Mouse (Mus musculus) cortical plate, adult 2 months (tissue): ENCODE results near the gene Tmem183a. TPM values are rescaled to one million over a fixed set of nuclear protein-coding genes. Genes with fewer than 3 reads are reported as not detected.

Source experiments
- H3K27ac ChIP-seq: fragments of 200-500 bp; 2 replicates; pipeline ENCODE4 v1.5.1; 2012; ENCODE audit warnings: low read length, control low read depth, inconsistent platforms; ENCODE audit not compliant: insufficient read depth
- H3K4me1 ChIP-seq: fragments of 200-500 bp; 2 replicates; pipeline ENCODE4 v1.6.1; 2011; ENCODE audit warnings: low read length; ENCODE audit not compliant: control insufficient read depth, insufficient read depth
- H3K4me3 ChIP-seq: fragments of 200-500 bp; 2 replicates; pipeline ENCODE4 v1.5.1; 2011; ENCODE audit warnings: mild to moderate bottlenecking, low read length, control low read depth; ENCODE audit not compliant: insufficient read depth
- CTCF ChIP-seq: fragments of 200-500 bp; IDR thresholded peaks from 2 replicates; pipeline ENCODE4 v1.5.1; 2011; ENCODE audit warnings: mild to moderate bottlenecking, control low read depth, low read length; ENCODE audit not compliant: insufficient read depth; ENCODE audit errors: extremely low read depth
- POLR2A ChIP-seq: fragments of 200-500 bp; IDR thresholded peaks from 2 replicates; pipeline ENCODE4 v1.6.1; 2011; ENCODE audit warnings: mild to moderate bottlenecking, low read length, control low read depth; ENCODE audit not compliant: insufficient read depth; ENCODE audit errors: extremely low read depth
- polyA plus RNA-seq: library from polyadenylated mRNA; depleted of rRNA; stranded (reverse); fragments of >200 nt; gene quantifications from 2 replicates; pipeline ENCODE4 v1.2.3, GENCODE M21; 2012

The Tmem183a gene
- polyA plus RNA-seq, 1 experiment, result 56.2 TPM

GRCm38 (mm10) chr1:134381795-134382625 lies 20.2 kb upstream of the Tmem183a start:
- no peaks in the 10 kb centered on the region for H3K4me1 ChIP-seq

DNA sequence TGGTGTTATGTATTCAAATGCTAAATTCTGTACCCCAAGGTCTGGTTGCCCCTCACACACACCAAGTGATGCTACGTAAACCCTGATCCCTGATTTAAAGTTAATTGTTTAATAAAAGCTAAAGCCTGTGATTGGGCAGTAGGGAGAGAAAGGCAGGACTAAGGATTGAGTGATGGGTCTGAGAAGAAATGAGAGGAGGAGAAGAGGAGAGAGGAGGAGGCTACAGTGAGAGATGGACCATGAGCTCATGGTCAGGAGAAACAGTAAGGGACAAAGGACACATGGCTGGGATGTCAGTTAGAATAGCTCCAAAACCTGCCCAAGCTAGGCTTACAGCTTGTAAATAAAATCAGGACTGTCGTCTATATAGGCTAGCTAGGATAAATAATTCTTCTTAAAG lies 19.3 kb upstream of the Tmem183a start:
- TF ChIP-seq POLR2A (no peak), CTCF (no peak)
- Histone ChIP-seq H3K4me3 (no peak overlapping the region), H3K27ac (no peak overlapping the region), H3K4me1 (no peaks in the 10 kb centered on the region)

More at GRCm38 (mm10) chr1:134381795-134382625, 20.2 kb upstream of the Tmem183a start:
- TF ChIP-seq CTCF, result no peak
- no peak for TF ChIP-seq POLR2A
- no peak overlapping the region for H3K27ac ChIP-seq
- peak overlapping the region; percentile 27 for H3K4me3 ChIP-seq

DNA sequence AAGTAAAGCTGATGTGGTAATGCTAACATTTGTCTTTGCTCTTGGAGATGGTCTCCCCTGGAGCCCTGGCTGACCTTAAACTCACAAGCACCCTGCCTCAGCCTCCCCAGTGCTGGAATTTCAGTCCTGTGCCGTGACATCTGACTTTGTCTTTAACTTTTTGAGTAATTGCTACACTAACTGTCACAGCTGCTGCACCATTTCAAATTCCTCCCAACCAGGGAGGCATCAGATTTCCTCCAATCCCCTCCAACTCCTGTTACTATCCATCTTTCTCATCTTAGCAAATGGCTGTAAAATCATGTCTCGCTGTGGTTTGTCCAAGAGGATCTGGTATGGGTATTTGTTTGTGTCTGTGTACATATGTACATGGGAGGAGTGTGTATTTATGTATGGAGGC lies 12.3 kb upstream of the Tmem183a start:
- no peaks in the 10 kb centered on the region for H3K4me1 ChIP-seq

GRCm38 (mm10) chr1:134368777-134369337 lies 7.1 kb upstream of the Tmem183a start:
- no peak overlapping the region for H3K27ac ChIP-seq
- no peak overlapping the region for H3K4me3 ChIP-seq
- H3K4me1 ChIP-seq, result no peaks in the 10 kb centered on the region
- TF ChIP-seq POLR2A, result no peak
- peak; percentile 61 for TF ChIP-seq CTCF

More for the DNA sequence above, 12.3 kb upstream of the Tmem183a start:
- H3K27ac ChIP-seq, result no peak overlapping the region
- no peak for TF ChIP-seq POLR2A
- no peak for TF ChIP-seq CTCF
- H3K4me3 ChIP-seq, result no peak overlapping the region

GRCm38 (mm10) chr1:134365491-134365890 lies 3.7 kb upstream of the Tmem183a start:
- TF ChIP-seq CTCF (no peak), POLR2A (no peak)
- H3K27ac ChIP-seq, result no peak overlapping the region

GRCm38 (mm10) chr1:134363194-134363593 lies 1.4 kb upstream of the Tmem183a start:
- Histone ChIP-seq H3K4me1 (0 out of 2 replicates have a peak, but pooled peaks cover 1% of the 10 kb centered on the region), H3K27ac (no peak overlapping the region), H3K4me3 (no peak overlapping the region)
- TF ChIP-seq POLR2A (no peak), CTCF (no peak)

More at GRCm38 (mm10) chr1:134365491-134365890, 3.7 kb upstream of the Tmem183a start:
- Histone ChIP-seq H3K4me1 (no peaks in the 10 kb centered on the region), H3K4me3 (no peak overlapping the region)

DNA sequence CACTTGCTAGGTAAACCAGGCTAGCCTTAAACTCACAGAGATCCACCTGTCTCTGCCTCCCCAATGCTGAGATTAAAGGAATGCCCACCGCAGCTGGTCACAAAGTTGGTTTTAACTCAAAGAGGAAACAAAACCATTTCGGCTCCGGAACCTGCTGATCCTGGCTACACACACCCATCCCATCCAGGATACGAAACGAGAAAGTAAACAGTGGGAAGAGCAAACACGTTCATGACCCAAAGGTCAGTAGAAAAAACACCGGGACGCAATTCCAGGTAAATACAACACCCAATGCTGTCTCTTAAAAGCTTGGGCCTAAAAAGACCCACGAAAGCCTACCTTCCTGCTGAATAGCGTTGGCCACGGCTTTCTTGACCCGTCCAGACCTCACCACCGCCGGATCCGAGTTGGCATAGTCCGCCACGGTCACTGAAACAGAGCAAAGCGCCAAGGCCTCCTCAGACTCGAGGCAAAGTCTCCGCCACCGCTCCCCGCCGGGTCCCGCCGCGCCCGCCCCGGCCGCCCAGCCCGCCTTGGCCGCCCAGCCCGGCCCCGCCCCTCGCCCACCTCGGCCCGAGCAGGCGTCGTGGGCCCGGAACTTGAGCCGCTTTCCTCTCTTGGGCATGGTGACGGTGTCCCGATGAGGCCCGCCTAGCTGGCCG lies 453 bp downstream of the Tmem183a start:
- Histone ChIP-seq H3K4me1 (0 out of 2 replicates have a peak, but pooled peaks cover 1% of the 10 kb centered on the region), H3K27ac (no peak overlapping the region), H3K4me3 (peak overlapping the region; percentile 47)
- TF ChIP-seq POLR2A, result no peak
- TF ChIP-seq CTCF, result no peak

DNA sequence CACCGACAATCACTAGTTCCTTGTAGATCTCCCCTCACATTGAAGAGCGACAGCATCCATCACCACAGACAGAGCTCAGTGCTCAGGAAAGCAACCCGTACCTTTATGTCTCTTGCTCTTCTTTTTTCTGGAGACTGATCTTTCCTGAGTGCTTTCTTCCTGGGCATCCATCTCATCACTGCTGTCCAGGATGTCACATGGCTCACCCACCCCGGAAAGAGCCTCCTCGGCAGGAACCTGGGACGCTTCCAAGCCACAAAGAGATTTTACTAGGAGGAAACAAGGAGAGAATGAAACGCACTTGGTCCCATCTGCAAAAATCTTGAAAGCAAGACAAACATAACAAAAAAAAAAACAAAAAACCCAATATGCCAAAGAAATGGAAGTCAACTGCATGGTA lies 1.1 kb downstream of the Tmem183a start:
- Histone ChIP-seq H3K4me1 (0 out of 2 replicates have a peak, but pooled peaks cover 1% of the 10 kb centered on the region), H3K4me3 (no peak overlapping the region; the same call in 1 of the 2 replicates), H3K27ac (no peak overlapping the region)
- no peak for TF ChIP-seq CTCF
- TF ChIP-seq POLR2A, result no peak

- Histone ChIP-seq H3K27ac (no peak overlapping the region), H3K4me1 (0 out of 2 replicates have a peak, but pooled peaks cover 1% of the 10 kb centered on the region), H3K4me3 (no peak overlapping the region)
- TF ChIP-seq POLR2A (no peak), CTCF (no peak)
These were observed 4.3 kb downstream of the Tmem183a start for GRCm38 (mm10) chr1:134357461-134357860.

DNA sequence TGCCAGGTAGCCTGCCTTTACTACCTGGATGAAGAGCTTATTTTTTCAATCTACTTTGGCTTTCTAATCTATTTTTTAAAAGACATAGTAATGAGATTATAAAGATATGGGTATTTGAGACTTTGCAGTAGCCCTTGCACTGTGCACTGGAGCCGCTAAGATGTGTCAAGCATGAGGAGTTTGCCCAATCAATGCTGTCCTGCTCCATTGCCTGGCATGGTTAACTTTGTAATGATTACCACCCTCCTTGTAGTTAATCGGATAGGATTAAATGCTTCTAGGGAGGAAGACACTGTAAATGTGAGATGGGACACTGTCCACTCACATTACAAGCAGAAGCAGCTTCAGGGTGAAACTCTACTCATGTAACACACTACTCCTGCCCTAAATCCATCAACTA lies 8.5 kb downstream of the Tmem183a start:
- Histone ChIP-seq H3K4me1 (no peaks in the 10 kb centered on the region), H3K27ac (no peak overlapping the region), H3K4me3 (no peak overlapping the region)
- TF ChIP-seq CTCF (no peak), POLR2A (no peak)
